Mouse (Mus musculus): ENCODE data around the gene Pcnx3.
"Not testable (repeated sequence)": the region's sequence is repeated elsewhere in the genome, so short reads cannot be mapped to it uniquely, and the experiment has no call there.

The Pcnx3 gene

DNA sequence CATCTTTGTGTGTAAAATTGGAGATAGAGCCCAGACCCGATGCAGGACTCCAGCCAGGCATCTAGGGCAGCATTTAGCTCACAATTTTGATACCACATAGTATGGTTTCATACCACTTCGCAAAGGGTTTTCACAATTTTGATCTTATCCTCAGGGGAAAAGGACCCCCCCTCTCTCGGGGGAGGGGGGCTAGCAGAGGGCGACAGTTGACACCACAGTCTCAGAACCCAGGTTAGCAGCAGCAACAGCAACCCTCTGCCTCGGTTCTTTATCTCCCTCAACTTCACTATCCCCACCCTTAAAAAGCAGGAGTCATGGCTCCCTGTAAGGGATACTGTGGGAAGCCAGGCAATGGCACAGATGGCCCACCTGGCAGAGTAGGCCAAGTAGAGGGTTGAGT is 24.5 kb upstream of the Pcnx3 start:
- no peak for DNase-seq (ENCODE audit: low spot score)

DNA sequence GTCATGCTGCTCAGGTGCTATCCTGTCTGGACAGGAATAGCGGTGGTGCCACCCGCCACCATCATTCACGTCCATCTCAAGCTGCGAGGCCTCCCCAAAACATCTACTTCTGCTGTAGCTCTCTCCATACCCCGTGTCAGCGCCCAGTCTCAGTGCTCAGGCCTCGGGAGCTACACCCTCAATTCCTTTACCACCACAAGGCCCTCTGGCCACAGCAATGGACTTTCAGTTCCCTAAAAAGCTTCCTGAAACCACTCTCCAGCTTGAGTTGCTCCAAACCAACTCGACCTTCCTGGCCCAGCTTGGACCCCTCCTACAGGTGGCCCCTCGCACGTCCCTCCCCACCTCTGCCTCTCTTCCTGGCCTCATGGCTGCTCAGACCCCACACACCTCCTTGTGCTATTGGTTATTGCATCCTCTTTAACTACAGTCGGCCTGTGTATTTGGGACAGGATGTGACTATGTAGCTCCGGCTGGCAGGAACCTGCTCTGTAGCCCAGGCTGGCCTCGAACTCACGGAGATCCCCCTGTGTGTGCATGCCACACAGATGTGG is 23.3 kb upstream of the Pcnx3 start:
- DNase-seq (ENCODE audit: low spot score), result no peak

DNA sequence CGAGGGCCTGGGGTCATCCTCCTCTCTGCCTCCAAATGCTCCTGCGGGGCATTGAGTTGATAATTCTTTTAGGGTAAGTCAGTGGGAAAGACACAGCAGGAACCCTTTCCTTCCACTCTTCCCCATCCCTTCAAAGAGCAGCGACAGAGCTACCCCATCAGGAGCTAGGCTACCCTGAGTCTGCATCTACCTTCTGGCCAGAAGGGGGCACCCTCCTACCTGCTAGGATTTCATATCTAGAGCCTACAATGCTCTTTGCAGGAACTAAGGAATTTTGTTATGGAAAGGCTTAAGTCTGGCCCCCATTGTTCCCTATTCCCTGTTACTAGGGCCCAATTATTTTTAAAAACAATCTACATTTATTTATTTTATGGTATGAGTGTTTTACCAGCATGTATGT is 22.5 kb upstream of the Pcnx3 start:
- peak; percentile 74 for DNase-seq (ENCODE audit: low spot score)

DNA sequence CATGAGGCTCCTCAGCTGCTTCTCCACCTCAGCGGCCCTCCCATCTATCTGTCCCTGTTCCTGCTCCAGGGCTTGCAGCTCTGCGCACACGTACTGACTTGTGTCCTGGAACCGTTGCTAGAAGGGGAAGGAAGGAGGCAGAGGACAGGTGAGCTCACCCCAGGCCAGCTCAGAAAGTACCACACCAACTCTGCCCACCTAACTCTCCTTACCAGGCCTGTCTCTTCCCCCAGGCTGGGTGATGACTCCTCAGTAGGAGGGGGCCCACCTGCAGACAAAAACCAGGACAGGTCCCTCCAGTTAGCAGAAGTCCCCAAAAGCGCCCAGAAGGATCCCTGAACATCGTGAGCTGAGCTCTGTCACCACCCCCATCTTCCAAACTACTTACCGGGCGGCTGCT is 21.9 kb upstream of the Pcnx3 start:
- DNase-seq (ENCODE audit: low spot score), result no peak

DNA sequence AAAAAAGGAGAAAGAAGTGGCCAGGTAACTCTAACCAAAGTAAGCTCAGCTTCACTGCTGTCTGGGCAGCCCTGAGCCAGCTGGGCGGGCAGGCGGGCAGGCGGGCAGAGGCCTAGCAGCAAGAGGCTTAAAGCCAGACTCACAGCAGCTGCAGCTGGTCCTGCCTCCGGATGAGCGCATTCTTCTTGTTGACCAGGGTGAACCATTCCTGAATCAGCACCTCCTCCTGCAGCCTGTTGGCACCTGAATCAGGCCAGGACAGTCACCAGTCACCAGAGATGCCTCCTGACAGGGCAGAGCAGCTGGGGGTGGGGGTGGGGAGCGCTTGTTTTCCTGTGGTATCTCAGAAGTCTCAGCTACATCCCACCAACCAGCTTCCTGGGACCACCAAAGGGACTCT is 21.4 kb upstream of the Pcnx3 start:
- DNase-seq (ENCODE audit: low spot score), result no peak

DNA sequence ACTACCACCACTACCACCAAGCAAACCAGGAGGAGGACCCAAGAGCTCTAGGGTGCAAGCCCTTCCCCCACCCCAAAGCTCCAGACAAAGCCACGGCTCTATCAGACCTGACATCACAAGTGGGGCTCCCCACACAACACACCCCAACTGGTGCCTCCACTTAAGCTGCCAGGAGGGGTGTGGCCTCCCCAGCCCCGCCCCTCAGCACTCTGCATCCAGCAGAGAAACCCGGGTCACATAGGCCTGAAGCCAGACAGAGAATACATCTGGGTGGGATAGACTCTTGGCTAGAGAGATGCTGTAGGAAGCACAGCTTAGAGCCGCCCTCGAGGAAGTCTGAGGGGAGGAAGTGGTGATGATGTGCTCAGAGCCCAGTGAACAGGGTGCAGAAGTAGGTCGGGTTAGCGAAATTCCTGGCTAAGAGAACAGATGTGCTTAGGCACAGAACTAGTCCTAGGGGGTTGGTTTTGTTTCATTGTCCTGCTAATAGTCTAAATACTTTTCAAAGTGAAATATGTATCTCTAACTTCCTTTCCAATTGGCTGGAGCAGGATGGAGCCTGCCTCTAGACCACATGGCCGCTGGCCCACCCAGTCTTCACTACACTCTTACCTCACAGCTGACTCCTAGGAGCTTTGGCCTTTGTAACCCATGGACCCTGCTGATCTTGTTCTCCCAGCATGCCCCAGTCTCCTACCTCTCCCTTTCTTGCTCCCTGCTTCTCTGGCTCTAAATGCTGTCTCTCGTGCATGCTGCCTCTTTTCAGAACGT is 16.3 kb upstream of the Pcnx3 start:
- DNase-seq (ENCODE audit: low spot score), result no peak

DNA sequence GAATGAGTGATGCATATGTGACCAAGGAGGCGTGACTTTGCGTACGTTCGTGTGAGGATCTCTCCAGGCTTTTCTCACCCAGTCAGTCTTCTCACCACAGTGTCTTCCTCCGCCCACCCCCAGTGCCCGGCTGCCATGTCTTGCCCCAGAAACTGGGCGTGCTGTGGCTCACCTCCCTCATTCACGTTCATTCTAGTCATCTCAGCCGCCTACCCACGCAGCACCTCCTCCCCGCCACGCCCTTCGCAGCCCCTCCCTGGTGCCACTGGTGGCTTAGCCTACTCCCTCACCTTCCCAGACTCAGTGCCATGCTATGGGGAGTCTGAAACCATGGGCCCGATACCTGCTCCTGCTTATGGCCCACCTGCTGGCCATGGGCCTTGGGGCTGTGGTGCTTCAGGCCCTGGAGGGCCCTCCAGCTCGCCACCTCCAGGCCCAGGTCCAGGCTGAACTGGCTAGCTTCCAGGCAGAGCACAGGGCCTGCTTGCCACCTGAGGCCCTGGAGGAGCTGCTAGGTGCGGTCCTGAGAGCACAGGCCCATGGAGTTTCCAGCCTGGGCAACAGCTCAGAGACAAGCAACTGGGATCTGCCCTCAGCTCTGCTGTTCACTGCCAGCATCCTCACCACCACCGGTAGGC is 15.6 kb upstream of the Pcnx3 start, which contains the start of gene Kcnk7:
Gene Kcnk7 (plus strand): TSS at position 205 of the 638 bp plus-strand sequence.
- no peak for DNase-seq (ENCODE audit: low spot score)

DNA sequence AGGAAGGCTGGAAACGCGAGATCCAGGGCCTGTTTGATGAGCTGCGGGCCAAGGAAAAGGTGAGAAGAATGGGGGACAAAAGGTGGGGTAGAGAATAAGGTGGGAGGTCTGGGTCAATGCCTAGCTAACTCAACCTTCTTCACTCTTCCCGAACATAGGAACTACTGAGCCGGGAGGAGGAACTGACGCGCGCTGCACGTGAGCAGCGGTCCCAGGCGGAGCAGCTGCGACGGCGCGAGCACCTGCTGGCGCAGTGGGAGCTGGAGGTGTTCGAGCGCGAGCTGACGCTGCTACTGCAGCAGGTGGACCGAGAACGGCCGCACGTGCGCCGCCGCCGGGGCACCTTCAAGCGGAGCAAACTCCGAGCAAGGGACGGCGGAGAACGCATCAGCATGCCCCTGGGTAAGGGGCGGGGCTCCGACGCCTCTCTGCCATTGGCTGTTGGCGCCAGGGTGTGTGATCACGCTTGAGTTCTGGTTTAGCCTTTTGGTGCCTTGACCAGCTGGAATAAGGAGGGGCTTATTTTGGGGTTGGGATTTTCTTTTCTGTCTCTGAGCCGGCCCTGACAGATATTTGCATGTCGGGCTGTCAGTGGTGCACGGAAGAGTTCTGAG is 7.2 kb upstream of the Pcnx3 start:
- peak; percentile 86 for DNase-seq (ENCODE audit: low spot score)

DNA sequence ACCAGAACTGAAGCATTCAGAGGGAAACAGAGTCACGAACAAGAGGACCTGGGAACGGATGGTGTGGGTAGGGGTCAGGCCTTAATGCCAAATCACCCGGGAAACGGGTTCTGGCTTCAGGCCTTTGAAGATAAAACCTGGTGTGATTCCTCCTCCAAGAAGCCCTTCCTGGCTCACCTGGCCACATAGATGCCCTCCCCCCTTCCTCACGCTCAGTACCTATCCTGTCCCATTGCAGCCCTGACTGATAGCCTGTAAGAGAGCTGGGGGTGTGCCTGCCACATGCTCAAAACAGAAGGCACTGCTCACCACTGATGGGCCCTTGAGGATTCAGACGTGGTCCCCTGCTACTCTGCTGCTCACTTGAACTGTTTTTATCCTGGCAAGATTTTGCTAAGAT is 5.1 kb upstream of the Pcnx3 start:
- DNase-seq (ENCODE audit: low spot score), result no peak

DNA sequence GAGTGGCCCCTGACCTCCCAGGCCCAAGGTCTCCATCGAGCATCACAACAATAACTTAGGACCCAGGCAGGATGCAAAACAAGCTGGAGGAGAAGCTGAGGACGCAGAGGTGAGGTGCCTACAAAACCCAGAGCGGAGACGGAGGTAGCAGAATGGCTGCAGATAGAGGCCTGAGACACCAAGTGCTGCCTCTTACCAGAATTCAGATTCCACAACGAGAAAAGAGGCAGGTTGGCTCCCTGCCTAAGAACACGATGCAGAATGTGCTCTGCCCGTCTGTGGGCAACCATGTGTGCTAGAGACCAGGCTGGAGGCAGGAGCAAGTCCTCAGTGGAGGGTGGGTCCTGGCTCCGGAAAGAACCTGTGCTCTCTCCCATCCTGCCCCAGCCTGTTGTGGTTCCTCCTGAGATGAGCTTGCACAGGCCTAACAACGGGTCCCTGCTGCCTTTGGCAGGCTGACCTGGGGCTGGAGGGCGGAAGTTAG is 4.2 kb upstream of the Pcnx3 start:
- DNase-seq (ENCODE audit: low spot score), result no peak

DNA sequence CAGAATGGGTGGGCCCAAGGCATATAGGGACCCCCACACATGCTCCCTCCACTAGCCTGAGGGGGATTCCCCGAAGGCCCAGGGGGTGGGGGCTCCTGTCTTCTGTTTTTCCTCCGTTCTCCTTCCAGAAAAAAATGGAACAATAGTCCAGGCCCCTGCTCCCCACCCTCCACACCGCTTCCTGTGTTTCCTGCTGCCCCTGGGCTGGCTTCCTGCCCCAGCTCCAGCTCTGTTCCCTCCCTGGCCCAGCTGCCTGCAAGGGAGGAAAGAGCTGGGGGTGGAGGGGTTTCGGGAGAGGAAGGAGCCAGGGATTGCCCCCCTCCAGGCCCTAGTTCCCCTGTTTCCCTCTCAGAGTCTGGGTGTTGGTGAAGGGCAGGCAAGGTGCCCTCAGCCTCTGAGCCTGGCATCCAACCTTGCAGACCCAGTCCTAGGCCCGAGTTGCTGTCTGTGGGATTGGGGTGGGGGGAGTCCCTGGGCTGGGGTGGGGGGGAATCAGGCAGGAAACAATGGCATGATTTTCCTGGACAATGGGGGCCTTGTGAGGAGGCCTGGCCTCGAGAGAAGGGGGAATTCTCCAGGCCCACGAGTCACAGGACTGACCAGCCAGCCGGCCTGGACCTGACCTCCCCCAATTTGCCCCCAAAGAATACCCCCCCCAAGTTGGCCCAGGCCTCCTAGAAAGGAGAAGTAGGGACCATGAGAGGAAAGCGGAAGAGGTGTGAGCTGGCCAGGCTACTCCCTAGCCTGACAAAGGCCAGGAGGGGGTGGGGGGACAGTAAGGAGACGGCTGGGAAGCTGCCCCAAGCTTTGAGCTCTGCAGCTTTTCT is 3.6 kb upstream of the Pcnx3 start:
- no peak for DNase-seq (ENCODE audit: low spot score)

DNA sequence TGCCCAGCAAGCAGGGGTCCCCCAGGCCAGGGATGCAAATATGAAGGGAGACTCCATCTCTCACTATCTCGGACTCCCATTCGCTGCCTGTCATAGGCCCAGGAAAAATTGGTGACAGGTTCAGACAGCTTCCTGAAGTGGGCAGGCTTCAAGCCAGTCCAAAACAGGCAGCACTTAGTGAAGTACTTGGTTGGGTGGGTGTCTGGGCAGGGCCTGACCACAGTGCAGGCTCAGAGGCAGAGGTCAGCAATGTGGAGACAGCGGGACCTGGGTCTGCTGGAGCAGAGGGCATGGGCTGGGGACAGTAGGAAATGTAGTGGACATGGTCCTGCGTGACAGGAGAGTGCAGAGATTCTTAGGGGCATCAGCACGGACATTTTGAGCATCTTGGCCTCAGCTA is 2.9 kb upstream of the Pcnx3 start:
- no peak for DNase-seq (ENCODE audit: low spot score)

DNA sequence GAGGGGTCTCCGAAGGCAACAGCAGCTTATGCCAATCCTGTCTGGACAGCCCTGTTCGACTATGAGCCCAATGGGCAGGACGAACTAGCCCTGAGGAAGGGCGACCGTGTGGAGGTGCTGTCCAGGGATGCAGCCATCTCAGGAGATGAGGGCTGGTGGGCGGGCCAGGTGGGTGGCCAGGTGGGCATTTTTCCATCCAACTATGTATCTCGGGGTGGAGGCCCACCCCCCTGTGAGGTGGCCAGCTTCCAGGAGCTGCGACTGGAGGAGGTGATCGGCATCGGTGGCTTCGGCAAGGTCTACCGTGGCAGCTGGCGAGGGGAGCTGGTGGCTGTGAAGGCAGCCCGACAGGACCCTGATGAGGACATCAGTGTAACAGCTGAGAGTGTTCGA is 1.6 kb upstream of the Pcnx3 start:
- DNase-seq (ENCODE audit: low spot score), result no peak

DNA sequence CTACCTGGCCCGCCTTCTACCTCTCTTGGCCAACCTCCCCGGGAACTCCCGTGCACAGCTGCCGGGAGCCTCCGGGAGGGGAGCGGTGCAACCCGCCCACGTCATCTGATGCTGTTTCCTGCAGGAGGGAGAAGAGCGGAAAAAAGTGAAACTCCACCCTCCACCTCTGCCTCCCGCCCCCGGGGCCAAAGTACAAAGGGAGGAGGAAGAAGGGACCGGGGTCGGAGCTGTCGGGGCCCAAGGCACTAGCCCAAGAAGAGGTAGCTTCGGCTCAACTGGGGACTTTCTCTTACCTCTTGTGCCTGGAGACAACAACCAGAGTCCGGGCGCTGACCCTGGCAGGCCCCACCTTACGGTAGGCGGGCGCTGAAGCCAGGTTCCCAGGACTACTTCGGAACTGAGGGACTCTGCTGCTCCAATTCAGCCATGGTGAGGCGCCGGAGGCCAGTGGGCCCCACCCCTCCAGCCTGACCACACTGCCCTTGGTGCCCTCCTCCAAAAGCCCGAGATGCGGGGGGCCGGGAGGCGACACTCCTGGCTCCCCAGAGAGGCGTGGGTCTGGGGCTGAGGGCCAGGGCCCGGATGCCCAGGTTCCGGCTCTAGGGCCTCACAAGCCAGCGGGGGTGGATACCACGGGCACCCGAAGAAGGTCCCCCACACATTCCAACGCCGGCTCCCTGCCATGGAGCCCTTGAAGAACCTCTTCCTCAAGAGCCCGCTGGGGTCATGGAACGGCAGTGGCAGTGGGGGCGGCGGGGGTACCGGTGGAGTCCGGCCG is 1.0 kb upstream of the Pcnx3 start:
- peak; percentile 87 for DNase-seq (ENCODE audit: low spot score)

DNA sequence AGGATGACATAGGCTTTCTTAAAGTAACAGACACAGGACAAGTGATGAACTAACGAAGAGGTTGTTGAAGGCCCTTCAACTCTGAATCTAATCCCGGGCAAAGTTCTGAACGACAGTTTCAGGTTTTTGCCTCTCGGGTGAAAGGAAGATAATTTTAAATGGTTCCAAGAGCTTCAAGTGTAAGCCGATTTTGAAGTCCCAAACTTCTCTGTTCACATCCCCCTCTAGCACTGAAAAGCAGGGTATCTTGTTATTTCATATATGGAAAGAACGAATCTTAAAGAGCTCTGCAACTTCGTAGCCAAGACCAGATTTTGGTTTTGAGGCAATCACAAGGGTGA is 350 bp upstream of the Pcnx3 start:
- DNase-seq (ENCODE audit: low spot score), result no peak

DNA sequence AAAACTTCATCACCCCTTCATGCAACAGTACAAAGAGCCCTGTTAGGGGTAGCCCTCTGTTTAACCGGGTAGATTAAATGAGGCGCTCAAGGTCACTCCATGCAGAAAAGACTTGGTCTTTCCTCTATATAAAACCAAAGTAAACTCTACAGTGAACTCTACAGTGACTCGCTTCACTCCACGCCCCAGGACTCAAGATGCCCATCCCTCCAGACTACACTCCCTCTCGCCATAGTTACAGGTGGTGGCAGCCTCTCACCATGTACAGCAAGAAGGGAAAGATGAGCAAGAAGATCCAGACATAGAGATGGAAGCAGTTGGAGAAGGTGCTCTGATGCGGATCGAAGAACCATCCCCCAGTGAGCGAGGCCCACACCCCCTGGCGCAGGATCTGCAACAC is 970 bp downstream of the Pcnx3 start:
- DNase-seq (ENCODE audit: low spot score), result peak; percentile 18

DNA sequence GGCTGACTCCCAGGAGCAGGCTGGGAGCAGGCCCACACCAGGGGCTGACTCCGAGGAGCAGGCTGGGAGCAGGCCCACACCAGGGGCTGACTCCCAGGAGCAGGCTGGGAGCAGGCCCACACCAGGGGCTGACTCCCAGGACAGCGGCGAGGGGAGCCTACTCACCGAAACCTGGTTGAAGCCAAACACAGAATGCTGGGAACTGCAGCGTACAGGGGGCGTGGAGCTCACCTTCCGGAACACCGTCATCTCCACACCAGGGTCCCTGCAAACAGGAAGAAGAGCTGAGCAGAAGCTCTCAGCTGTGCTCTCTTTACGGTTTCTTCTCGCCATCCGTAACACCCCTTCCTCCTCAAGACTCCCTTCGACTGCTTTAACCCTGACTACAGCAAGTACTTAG is 1.8 kb downstream of the Pcnx3 start:
- not testable (repeated sequence) for DNase-seq (ENCODE audit: low spot score)

DNA sequence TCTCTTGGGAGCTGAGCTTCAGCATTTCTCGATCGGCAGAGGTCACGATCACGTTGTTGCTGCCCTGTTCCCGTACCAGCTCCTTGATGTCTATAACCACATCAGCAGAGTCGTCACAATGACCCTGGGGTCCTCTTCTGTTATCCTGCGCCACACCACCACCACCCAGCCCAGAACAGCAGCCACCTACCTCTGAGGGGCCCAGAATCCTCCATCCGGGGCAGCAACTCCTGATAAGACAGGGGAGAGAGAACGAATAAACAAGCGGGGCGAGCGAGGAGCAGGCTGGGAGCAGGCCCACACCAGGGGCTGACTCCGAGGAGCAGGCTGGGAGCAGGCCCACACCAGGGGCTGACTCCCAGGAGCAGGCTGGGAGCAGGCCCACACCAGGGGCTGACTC is 2.3 kb downstream of the Pcnx3 start:
- no peak for DNase-seq (ENCODE audit: low spot score)

DNA sequence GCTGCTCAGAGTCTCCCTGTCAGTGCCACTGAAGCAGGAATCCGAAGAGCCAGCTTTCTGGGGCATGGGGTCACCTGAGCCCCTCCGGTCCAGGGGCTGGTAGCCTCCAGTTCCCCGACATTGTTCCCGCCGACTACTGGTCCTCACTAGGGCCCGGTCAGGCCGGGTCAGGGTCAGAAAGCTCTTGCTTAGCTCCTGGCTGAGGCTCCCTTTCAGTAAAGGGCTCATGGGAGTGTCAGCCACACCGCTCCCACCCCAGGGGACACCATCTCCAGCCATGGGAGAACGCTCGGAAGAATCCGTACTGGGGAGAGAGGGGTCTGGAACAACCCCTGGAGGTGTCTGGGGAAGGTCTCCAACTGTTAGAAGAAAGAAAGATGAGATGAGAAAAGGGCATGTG is 2.8 kb downstream of the Pcnx3 start:
- no peak for DNase-seq (ENCODE audit: low spot score)

DNA sequence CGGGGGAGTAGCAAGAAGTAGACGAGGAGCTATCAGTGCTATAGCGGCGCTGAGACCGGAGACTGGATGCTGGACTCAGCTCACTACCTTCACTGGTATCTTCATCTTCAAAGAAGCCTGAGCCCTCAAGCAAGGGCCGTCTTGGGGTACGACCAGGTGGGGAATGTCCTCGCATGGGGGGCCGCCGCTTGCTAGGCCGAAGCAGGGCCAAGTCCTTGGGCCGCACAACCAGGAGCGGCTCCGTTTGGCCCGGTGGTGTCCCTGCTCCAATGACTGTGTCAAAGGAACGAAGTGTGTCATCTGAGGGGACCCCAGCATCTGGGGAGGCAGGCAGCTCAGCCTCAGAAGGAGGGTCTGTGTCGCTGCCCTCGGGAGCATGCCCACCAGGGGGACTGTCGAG is 3.3 kb downstream of the Pcnx3 start:
- DNase-seq (ENCODE audit: low spot score), result no peak

DNA sequence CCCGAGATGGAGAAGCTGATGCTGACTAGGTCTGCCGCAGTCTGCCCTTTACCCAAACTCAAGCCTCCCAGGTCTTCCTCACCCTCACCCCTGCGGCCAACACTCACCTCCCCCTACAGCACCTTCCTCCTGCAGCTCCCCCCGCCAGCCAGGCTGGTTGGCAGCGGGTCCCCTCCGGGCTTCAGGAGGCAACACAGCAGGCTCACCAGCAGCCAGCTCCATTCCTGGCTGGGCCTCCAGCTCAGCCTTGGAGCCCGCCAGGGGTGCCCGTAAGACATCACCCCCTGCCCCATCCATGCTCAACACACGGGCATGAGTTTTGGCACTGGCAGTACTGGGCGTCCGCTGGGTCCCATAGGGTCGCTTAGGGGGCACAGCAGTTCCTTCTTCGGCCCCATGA is 3.7 kb downstream of the Pcnx3 start:
- DNase-seq (ENCODE audit: low spot score), result no peak

All from embryo, embryonic 10 days (tissue).